Mouse (Mus musculus) heart, postnatal 0 days (tissue): Measurements from ENCODE around the gene Nhsl1. TPM values are rescaled to one million over a fixed set of nuclear protein-coding genes. Genes with fewer than 3 reads are reported as not detected.
A peak's percentile ranks its signal among the peaks of the same experiment; 100 is the strongest.

Experiments
- ATAC-seq: fragments of 200-750 bp; cut with Nextera tagmentation; 2 replicates; pipeline ENCODE4 v1.8.0; 2017; ENCODE audit warnings: low read depth, moderate number of reproducible peaks, moderate library complexity; ENCODE audit not compliant: insufficient read depth
- DNase-seq: peaks from one replicate; pipeline ENCODE4 v3.0.0-alpha.2; 2016; ENCODE audit warnings: low spot score
- H3K27ac ChIP-seq: fragments of 300-500 bp; sonication (generic); 2 replicates; pipeline ENCODE4 v1.5.1; 2014; ENCODE audit warnings: low read depth, mild to moderate bottlenecking
- H3K27me3 ChIP-seq: fragments of 300-500 bp; sonication (generic); 2 replicates; pipeline ENCODE4 v1.6.1; 2014; ENCODE audit warnings: low read length, mixed read lengths; ENCODE audit not compliant: control insufficient read depth, insufficient read depth
- H3K36me3 ChIP-seq: fragments of 300-500 bp; sonication (generic); replicated peaks from 2 replicates; pipeline ENCODE4 v1.6.1; 2014; ENCODE audit warnings: low read length, mixed read lengths; ENCODE audit not compliant: control insufficient read depth, insufficient read depth
- H3K4me1 ChIP-seq: fragments of 300-500 bp; sonication (generic); 2 replicates; pipeline ENCODE4 v1.6.1; 2014; ENCODE audit warnings: antibody characterized with exemption; ENCODE audit not compliant: control insufficient read depth, insufficient read depth
- H3K4me2 ChIP-seq: fragments of 300-500 bp; sonication (generic); 2 replicates; pipeline ENCODE4 v1.6.1; 2014; ENCODE audit warnings: low read depth, mild to moderate bottlenecking, low read length, moderate library complexity
- H3K4me3 ChIP-seq: fragments of 300-500 bp; sonication (generic); 2 replicates; pipeline ENCODE4 v1.5.1; 2014; ENCODE audit warnings: low read depth, low read length
- H3K9ac ChIP-seq: fragments of 300-500 bp; sonication (generic); replicated peaks from 2 replicates; pipeline ENCODE4 v1.6.1; 2014; ENCODE audit warnings: low read depth, low read length, mixed read lengths
- H3K9me3 ChIP-seq: fragments of 300-500 bp; sonication (generic); replicated peaks from 2 replicates; pipeline ENCODE4 v1.6.1; 2016; ENCODE audit warnings: low read length; ENCODE audit not compliant: control insufficient read depth
- CTCF ChIP-seq: IDR thresholded peaks from 2 replicates; pipeline ENCODE4 v1.5.1; 2016; ENCODE audit warnings: antibody characterized with exemption, control low read depth, low read depth
- EP300 ChIP-seq: IDR thresholded peaks from 2 replicates; pipeline ENCODE4 v1.6.1; 2016; ENCODE audit warnings: antibody characterized with exemption, low read depth
- WGBS: fragments of 180-500 bp; shearing (Covaris S2); extraction: QIAGEN DNeasy Blood & Tissue Kit; methylation state at CpG from one replicate; pipeline ENCODE4 v1.1.7; 2014; 5-methylcytosine and 5-hydroxymethylcytosine counted together
- polyA plus RNA-seq: library from polyadenylated mRNA; unstranded; fragments of >200 nt; fragmentation: Nextera tagmentation; extraction: Ambion mirVana; gene quantifications from 2 replicates; pipeline ENCODE4 v1.2.1, GENCODE M21; 2015
- total RNA-seq: library from RNA; depleted of rRNA; stranded (reverse); fragments of >200 nt; gene quantifications from 2 replicates; pipeline ENCODE4 v1.2.3, GENCODE M21; 2014; ENCODE audit warnings: low replicate concordance

Nhsl1 gene
- total and polyA plus RNA-seq, 2 experiments from 2014 or later = 8.8 to 20.1 TPM

- TF ChIP-seq CTCF (no peak), EP300 (no peak)
- no peak for DNase-seq
- H3K9ac ChIP-seq = no peak overlapping the region
- H3K9me3 ChIP-seq = no peaks in the 10 kb centered on the region
- no peak overlapping the region for H3K4me3 ChIP-seq
- peaks cover 48% of the 10 kb centered on the region for H3K36me3 ChIP-seq
- no peaks in the 10 kb centered on the region for H3K27me3 ChIP-seq
- H3K4me1 ChIP-seq = peaks cover 15% of the 10 kb centered on the region
- 81% methylated on average over 4 of the region's 4 CpGs for WGBS
- ATAC-seq = no peak
- H3K4me2 ChIP-seq = no peak overlapping the region
- no peak overlapping the region for H3K27ac ChIP-seq
Observed at GRCm38 (mm10) chr10:18529177-18529576, 210.4 kb downstream of the Nhsl1 start.

- peaks cover 41% of the 10 kb centered on the region for H3K36me3 ChIP-seq
- H3K27ac ChIP-seq = no peak overlapping the region
- no peak for DNase-seq
- WGBS = 94% methylated on average over 4 of the region's 4 CpGs
- no peak overlapping the region for H3K9ac ChIP-seq
- no peak overlapping the region for H3K4me3 ChIP-seq
- H3K27me3 ChIP-seq = no peaks in the 10 kb centered on the region
- no peak for ATAC-seq
- H3K9me3 ChIP-seq = no peaks in the 10 kb centered on the region
- no peak overlapping the region for H3K4me2 ChIP-seq
- peaks cover 15% of the 10 kb centered on the region for H3K4me1 ChIP-seq
- TF ChIP-seq CTCF = no peak
- no peak for TF ChIP-seq EP300
Observed at GRCm38 (mm10) chr10:18530161-18530560, 211.4 kb downstream of the Nhsl1 start.

- H3K4me1 ChIP-seq = peaks cover 7% of the 10 kb centered on the region; the same call in 1 of the 2 replicates
- H3K27me3 ChIP-seq = no peaks in the 10 kb centered on the region
- H3K9me3 ChIP-seq = no peaks in the 10 kb centered on the region
- no peak overlapping the region for H3K27ac ChIP-seq
- DNase-seq (no peak), ATAC-seq (no peak)
- H3K9ac ChIP-seq = no peak overlapping the region
- 43% methylated on average over 8 of the region's 8 CpGs for WGBS
- no peak overlapping the region for H3K4me2 ChIP-seq
- H3K36me3 ChIP-seq = peaks cover 30% of the 10 kb centered on the region
- H3K4me3 ChIP-seq = no peak overlapping the region
- TF ChIP-seq EP300 (no peak), CTCF (no peak)
Observed at GRCm38 (mm10) chr10:18532293-18532692, 213.5 kb downstream of the Nhsl1 start.

- 84% methylated on average over 2 of the region's 2 CpGs for WGBS
- H3K27me3 ChIP-seq = no peaks in the 10 kb centered on the region
- no peak overlapping the region for H3K9ac ChIP-seq
- H3K4me2 ChIP-seq = no peak overlapping the region
- no peak overlapping the region for H3K27ac ChIP-seq
- no peaks in the 10 kb centered on the region for H3K9me3 ChIP-seq
- no peak for TF ChIP-seq EP300
- TF ChIP-seq CTCF = no peak
- no peaks in the 10 kb centered on the region for H3K4me1 ChIP-seq
- DNase-seq = no peak
- H3K4me3 ChIP-seq = no peak overlapping the region
- peaks cover 18% of the 10 kb centered on the region for H3K36me3 ChIP-seq
- no peak for ATAC-seq
Observed at GRCm38 (mm10) chr10:18536889-18537288, 218.1 kb downstream of the Nhsl1 start.

- 0 out of 2 replicates have a peak, but pooled peaks cover 8% of the 10 kb centered on the region for H3K4me1 ChIP-seq
- DNase-seq (no peak), ATAC-seq (peak; percentile 21; the same call in 1 of the 2 replicates)
- peak overlapping the region; percentile 63 for H3K9ac ChIP-seq
- H3K27me3 ChIP-seq = no peaks in the 10 kb centered on the region
- 4% methylated on average over 13 of the region's 13 CpGs for WGBS
- H3K9me3 ChIP-seq = no peaks in the 10 kb centered on the region
- H3K27ac ChIP-seq = no peak overlapping the region
- TF ChIP-seq CTCF = no peak
- TF ChIP-seq EP300 = no peak
- peak overlapping the region; percentile 55 for H3K4me3 ChIP-seq
- peak overlapping the region; percentile 82 for H3K4me2 ChIP-seq
- no peaks in the 10 kb centered on the region for H3K36me3 ChIP-seq
Observed at GRCm38 (mm10) chr10:18545309-18545708, 226.5 kb downstream of the Nhsl1 start.

- H3K9ac ChIP-seq = peak within 1 kb of the TSS; percentile 63
- peak; percentile 79 for ATAC-seq
- no peaks in the 10 kb centered on the region for H3K27me3 ChIP-seq
- H3K4me3 ChIP-seq = peak within 1 kb of the TSS; percentile 55
- no peak within 1 kb of the TSS for H3K27ac ChIP-seq
- no peaks in the 10 kb centered on the region for H3K9me3 ChIP-seq
- 0 out of 2 replicates have a peak, but pooled peaks cover 8% of the 10 kb centered on the region for H3K4me1 ChIP-seq
- WGBS = 0% methylated on average over 22 of the region's 22 CpGs
- no peak for TF ChIP-seq EP300
- peak; percentile 60 for TF ChIP-seq CTCF
- peak within 1 kb of the TSS; percentile 82 for H3K4me2 ChIP-seq
- peak; percentile 36 for DNase-seq
- no peaks in the 10 kb centered on the region for H3K36me3 ChIP-seq
Observed at GRCm38 (mm10) chr10:18545813-18546235, 227.0 kb downstream of the Nhsl1 start, which contains the start of gene Hebp2. Gene Hebp2, minus strand, starts transcription at chr10:18546076.
